Mouse (Mus musculus): ENCODE measurements around the gene Idh3b.

Gene Idh3b

GRCm38 (mm10) chr2:130283854-130284654 lies at the start of gene Idh3b:
Gene Idh3b, minus strand, starts transcription at chr2:130284547.
- peak; percentile 94 for DNase-seq

GRCm38 (mm10) chr2:130329502-130329901 lies 45.2 kb upstream of the Idh3b start:
- no peak for DNase-seq

GRCm38 (mm10) chr2:130327057-130327456 lies 42.7 kb upstream of the Idh3b start:
- no peak for DNase-seq

GRCm38 (mm10) chr2:130303014-130303413 lies 18.7 kb upstream of the Idh3b start:
- DNase-seq = no peak

- no peak for DNase-seq
Measured at GRCm38 (mm10) chr2:130297580-130297979, 13.2 kb upstream of the Idh3b start.

- DNase-seq = no peak
Measured at GRCm38 (mm10) chr2:130296134-130296745, 11.9 kb upstream of the Idh3b start.

- DNase-seq = no peak
Measured at GRCm38 (mm10) chr2:130295331-130296133, 11.2 kb upstream of the Idh3b start.

- no peak for DNase-seq
Measured at GRCm38 (mm10) chr2:130294936-130295277, 10.6 kb upstream of the Idh3b start, which contains the start of gene Ebf4. Gene Ebf4, plus strand, starts transcription at chr2:130295169.

GRCm38 (mm10) chr2:130294218-130294935 lies 10.0 kb upstream of the Idh3b start:
- DNase-seq = no peak

- no peak for DNase-seq
Measured at GRCm38 (mm10) chr2:130293486-130293885, 9.1 kb upstream of the Idh3b start.

GRCm38 (mm10) chr2:130293009-130293408 lies 8.7 kb upstream of the Idh3b start:
- DNase-seq = no peak

- peak; percentile 72 for DNase-seq
Measured at GRCm38 (mm10) chr2:130291434-130291833, 7.1 kb upstream of the Idh3b start.

- DNase-seq = no peak
Measured at GRCm38 (mm10) chr2:130289086-130289485, 4.7 kb upstream of the Idh3b start.

- DNase-seq = no peak
Measured at GRCm38 (mm10) chr2:130280818-130281217, 3.5 kb downstream of the Idh3b start.

- DNase-seq = peak; percentile 37
Measured at GRCm38 (mm10) chr2:130280224-130280623, 4.1 kb downstream of the Idh3b start.

GRCm38 (mm10) chr2:130279600-130280091 lies 4.7 kb downstream of the Idh3b start:
- DNase-seq = no peak

- DNase-seq = no peak
Measured at GRCm38 (mm10) chr2:130275649-130276048, 8.7 kb downstream of the Idh3b start.

GRCm38 (mm10) chr2:130274862-130275261 lies 9.5 kb downstream of the Idh3b start:
- DNase-seq = no peak

- peak; percentile 99 for DNase-seq
Measured at GRCm38 (mm10) chr2:130274149-130274861, 10.0 kb downstream of the Idh3b start, which contains the start of gene Nop56. Gene Nop56, plus strand, starts transcription at chr2:130274430.

- DNase-seq = no peak
Measured at GRCm38 (mm10) chr2:130273732-130274131, 10.6 kb downstream of the Idh3b start.

GRCm38 (mm10) chr2:130268074-130268473 lies 16.3 kb downstream of the Idh3b start:
- DNase-seq = no peak

GRCm38 (mm10) chr2:130265520-130265919 lies 18.8 kb downstream of the Idh3b start:
- no peak for DNase-seq
